Mouse (Mus musculus) liver, postnatal 0 days (tissue): ENCODE measurements at regions not wholly inside any gene's neighbourhood (a gene's known extent, or its start where the extent isn't known, plus 50 kb on each side); places are given as distances from the start of the nearest gene placed in this dataset.

ENCODE experiments used
- CTCF ChIP-seq: sonication (generic); IDR thresholded peaks from 2 replicates; pipeline ENCODE4 v1.5.1; 2016; ENCODE audit warnings: antibody characterized with exemption, low read depth
- EP300 ChIP-seq: IDR thresholded peaks from 2 replicates; pipeline ENCODE4 v1.6.1; 2016; ENCODE audit warnings: antibody characterized with exemption, low read depth, mild to moderate bottlenecking

- TF ChIP-seq CTCF, result no peak
- TF ChIP-seq EP300, result no peak
Observed at GRCm38 (mm10) chr1:154100556-154100955, 100.4 kb upstream of the Zfp648 start.
